Mouse (Mus musculus): ENCODE measurements around the gene Aldh1l1. TPM values are rescaled to one million over a fixed set of nuclear protein-coding genes. Genes with fewer than 3 reads are reported as not detected.

Aldh1l1 gene
- 21.5 TPM for polyA plus RNA-seq (2014; fragmentation: Illumina TruSeq; extraction: RNeasy Lipid Tissue Mini Kit (QIAGEN cat#74804); ENCODE audit: low read depth, low replicate concordance)

GRCm38 (mm10) chr6:90486176-90486921 lies at the start of gene Aldh1l1:
TSS of gene Aldh1l1 (plus strand) at chr6:90486427.

DNA sequence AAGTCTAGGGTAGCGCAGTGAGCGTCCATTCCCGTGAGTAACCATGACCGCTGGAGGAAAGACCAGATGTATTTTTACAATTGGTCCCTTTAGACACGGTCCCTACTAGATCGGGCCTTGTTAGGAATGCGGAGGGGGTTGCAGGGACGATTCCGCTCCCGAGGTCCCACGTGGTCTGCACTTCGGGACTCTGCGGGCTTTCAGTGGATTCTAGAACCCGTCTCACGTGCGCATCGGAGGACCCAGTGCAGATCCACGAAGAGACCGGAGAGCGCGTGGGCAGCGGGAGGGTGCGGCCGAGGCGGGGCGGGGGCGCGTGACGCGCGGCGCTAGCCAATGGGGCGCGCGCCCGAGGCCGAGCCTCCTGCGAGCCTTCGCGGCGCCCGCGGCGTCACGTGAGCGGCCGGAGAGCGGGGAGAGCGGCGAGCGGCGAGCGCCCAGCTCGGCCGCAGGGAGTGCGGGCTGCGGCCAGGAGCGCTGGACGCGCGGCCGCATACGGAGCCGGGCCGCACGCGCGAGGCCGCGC lies 24.0 kb upstream of the Aldh1l1 start, which contains the start of gene Klf15:
Gene Klf15, plus strand, starts transcription at position 396 of the 526 bp plus-strand sequence.

GRCm38 (mm10) chr6:90604533-90605297 lies 118.5 kb downstream of the Aldh1l1 start, which contains the start of gene Slc41a3:
TSS of gene Slc41a3 (plus strand) at chr6:90604725.

Other genes with a start within 250 kb of the Aldh1l1 start
- gene Vmn1r54, start 240.1 kb upstream of the Aldh1l1 start, polyA plus RNA-seq (2014; fragmentation: Illumina TruSeq; extraction: RNeasy Lipid Tissue Mini Kit (QIAGEN cat#74804); ENCODE audit: low read depth, low replicate concordance), result not detected
- gene BC048671, start 185.2 kb upstream of the Aldh1l1 start, polyA plus RNA-seq (2014; fragmentation: Illumina TruSeq; extraction: RNeasy Lipid Tissue Mini Kit (QIAGEN cat#74804); ENCODE audit: low read depth, low replicate concordance), result not detected
- gene Chst13, start 161.2 kb upstream of the Aldh1l1 start, polyA plus RNA-seq (2014; fragmentation: Illumina TruSeq; extraction: RNeasy Lipid Tissue Mini Kit (QIAGEN cat#74804); ENCODE audit: low read depth, low replicate concordance), result not detected
- 9.7 TPM for gene Uroc1, start 153.1 kb upstream of the Aldh1l1 start, polyA plus RNA-seq (2014; fragmentation: Illumina TruSeq; extraction: RNeasy Lipid Tissue Mini Kit (QIAGEN cat#74804); ENCODE audit: low read depth, low replicate concordance)
- 11.0 TPM for gene Zxdc, start 116.9 kb upstream of the Aldh1l1 start, polyA plus RNA-seq (2014; fragmentation: Illumina TruSeq; extraction: RNeasy Lipid Tissue Mini Kit (QIAGEN cat#74804); ENCODE audit: low read depth, low replicate concordance)
- gene Cfap100, start 57.6 kb upstream of the Aldh1l1 start, polyA plus RNA-seq (2014; fragmentation: Illumina TruSeq; extraction: RNeasy Lipid Tissue Mini Kit (QIAGEN cat#74804); ENCODE audit: low read depth, low replicate concordance), result not detected
- 24.9 TPM for gene Klf15, start 23.9 kb upstream of the Aldh1l1 start, polyA plus RNA-seq (2014; fragmentation: Illumina TruSeq; extraction: RNeasy Lipid Tissue Mini Kit (QIAGEN cat#74804); ENCODE audit: low read depth, low replicate concordance)
- gene Slc41a3, start 118.3 kb downstream of the Aldh1l1 start, polyA plus RNA-seq (2014; fragmentation: Illumina TruSeq; extraction: RNeasy Lipid Tissue Mini Kit (QIAGEN cat#74804); ENCODE audit: low read depth, low replicate concordance), result not detected